Mouse (Mus musculus) mouse trophoblast stem cell (cell line): Measurements from ENCODE around the gene Cela1.

ENCODE experiments used
- in situ Hi-C, 2 experiments: fragments of 300-500 bp; cut with MseI, MboI; formaldehyde crosslinking; loops; 2 replicates in 1 of 2; 3 replicates in 1 of 2; pipeline ENCODE4 v1.15.1; 2025

The Cela1 gene

GRCm38 (mm10) chr15:100705376-100705775 is 17.7 kb upstream of the Cela1 start:
- in situ Hi-C loops = no loop called here

DNA sequence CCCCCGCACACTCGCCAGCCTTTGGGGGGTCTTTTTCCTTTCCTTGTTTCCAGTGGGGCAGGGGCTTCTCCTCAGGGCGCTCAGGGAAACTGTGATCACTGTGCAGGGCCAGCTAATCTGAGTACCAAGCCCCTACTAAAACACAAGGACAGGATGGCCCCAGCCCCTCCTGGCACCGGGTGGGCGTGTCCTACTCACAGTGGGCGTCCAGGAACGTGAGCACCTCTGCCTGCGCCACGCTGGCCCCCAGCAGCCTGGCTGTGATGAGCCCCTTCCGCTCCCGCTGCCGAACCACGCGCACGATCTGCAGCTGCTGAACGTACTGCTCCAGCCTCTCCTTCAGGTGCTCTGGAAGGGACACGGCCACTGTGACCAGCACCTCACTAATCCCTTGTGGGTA is 16.2 kb upstream of the Cela1 start:
- in situ Hi-C loops = no loop called here

DNA sequence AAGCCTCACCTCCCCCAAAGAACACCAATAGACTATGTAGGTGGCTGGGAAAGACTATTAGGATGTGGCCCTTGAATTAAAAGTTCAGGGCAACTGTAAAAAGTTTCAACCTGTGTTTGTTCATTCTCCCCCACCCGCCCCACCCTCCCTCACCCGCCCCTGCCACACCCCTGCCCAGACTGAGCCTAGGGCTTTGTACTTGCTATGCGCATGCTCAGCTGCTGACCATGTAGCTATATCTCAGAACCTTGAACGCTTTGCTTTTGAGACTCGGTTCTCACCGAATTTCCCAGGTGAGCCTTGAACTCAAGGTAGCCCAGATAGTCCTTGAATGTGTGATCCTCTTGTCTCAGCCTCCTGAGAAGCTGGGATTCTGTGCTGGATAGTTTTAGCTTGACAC is 14.1 kb upstream of the Cela1 start:
- in situ Hi-C loops = no loop called here

- in situ Hi-C loops = no loop called here
Measured at GRCm38 (mm10) chr15:100701108-100701507, 13.4 kb upstream of the Cela1 start.

DNA sequence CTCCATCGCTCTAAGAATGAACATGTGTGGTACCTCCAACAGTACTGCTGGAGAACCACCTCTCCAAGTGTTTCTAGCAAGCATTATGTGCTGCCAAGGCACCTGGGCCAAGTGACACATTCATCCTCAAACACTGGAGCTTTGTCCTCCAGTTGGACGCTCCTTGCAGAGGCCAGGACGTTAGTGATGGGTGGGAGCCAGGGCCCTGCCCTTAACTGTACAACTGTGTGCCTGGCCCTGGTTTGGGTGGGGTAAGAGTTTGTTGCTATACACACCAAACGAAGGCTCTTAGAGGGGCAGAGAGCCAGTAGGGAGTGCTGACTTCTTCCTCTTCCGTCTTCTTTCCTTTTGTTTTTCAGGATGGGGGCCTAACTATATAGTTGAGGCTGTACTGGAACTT is 12.7 kb upstream of the Cela1 start:
- in situ Hi-C loops = no loop called here

GRCm38 (mm10) chr15:100699386-100699785 is 11.7 kb upstream of the Cela1 start:
- in situ Hi-C loops = no loop called here

DNA sequence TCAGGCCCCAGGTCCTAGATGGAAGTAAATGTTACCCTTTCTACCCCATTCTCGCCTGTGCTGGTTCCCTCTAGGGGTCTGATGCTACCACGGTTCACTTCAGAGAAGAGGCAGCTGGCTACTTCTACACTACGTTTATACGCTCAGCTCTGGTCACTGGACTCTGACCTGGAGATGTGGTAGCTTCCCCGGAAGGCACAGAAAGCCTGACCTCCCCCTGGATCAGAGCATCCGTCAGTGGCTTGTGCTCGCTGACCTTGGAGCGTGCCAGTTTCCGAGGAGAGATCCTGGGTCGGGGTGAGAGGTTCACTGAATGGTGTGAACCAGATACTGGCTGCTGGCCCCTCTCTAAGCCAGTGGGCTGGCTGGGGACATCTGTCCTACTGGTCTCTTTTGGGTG is 10.4 kb upstream of the Cela1 start:
- in situ Hi-C loops = no loop called here

DNA sequence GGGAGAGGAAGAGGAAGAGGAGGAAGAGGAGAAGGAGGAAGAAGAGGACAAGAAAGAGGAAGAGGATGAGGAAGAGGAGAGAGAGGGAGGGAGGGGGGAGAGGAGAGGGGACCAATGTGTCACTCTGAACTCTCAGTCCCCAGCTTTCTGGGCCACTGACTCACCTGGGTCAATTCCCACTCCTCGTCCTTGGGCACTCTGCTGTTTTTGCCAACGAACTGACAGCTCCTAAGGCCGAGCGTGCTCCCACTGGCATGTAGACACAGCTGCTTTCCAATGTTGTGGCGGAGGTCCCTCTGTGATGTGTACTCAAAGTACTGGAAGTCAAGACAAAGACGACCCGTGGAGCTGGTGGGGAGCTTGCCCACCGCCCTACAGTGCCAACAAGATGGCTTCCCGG is 6.7 kb upstream of the Cela1 start:
- in situ Hi-C loops = no loop called here

DNA sequence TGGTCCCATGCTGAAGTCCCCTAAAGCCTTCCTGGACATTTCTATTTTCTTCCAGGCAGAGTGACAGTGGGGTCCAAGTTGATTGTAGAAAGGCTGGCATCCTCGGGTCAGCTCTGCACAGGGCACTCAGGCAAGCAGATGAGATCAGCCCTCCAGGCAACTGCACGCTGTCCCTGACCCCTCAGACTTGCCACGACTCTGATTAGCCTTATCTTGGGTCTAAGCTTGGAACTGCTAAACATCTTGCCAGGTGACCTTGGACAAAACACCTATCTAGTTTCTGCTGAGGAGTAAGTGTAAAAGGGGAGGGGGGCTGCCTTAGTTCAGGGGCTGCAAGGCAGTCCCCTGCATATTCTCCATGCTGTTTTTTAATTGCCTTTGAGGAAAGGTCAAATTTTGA is 4.3 kb upstream of the Cela1 start:
- in situ Hi-C loops = no loop called here

- in situ Hi-C loops = no loop called here
Measured at GRCm38 (mm10) chr15:100686989-100687388, 732 bp downstream of the Cela1 start.

GRCm38 (mm10) chr15:100686434-100686833 is 1.3 kb downstream of the Cela1 start:
- in situ Hi-C loops = no loop called here

- in situ Hi-C loops = no loop called here
Measured at GRCm38 (mm10) chr15:100685849-100686248, 1.9 kb downstream of the Cela1 start.

DNA sequence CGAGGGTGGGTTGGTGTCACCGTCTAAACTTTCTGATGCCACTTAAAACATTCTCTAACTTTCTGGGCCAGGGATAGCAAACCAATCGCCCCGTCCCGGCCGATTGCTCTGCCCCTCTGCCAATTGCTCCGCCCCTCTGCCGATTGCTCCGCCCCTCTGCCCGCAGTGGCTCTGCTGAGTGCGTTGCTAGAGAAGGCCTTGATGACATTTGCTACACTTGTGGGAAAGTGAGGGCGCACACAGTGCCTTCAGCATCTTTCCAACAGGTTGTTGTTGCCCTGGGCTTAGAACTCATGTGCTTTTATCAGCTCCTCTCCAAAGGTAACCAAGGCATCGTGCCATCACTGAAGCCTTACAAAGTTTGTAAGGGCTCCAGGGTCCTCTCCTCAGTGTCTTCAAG is 2.5 kb downstream of the Cela1 start:
- in situ Hi-C loops = no loop called here

DNA sequence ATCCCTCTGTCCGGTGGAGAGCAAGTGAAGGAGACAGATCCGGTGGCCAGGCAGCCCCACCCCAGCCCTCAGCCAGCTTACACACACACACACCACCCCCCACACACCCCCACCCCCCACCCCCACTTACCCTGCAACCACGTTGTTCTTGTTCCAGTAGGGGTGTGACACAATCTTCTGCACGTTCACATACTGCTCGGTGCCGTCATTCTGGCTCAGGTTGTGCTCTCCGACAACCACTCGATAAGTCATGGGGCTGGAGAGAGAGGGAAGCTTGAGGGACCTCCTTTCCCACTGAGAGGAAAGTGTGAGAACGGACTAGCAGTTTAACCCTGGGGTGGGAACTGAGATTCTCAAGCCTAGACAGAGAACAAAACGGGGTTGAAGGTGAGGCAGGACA is 3.3 kb downstream of the Cela1 start:
- in situ Hi-C loops = no loop called here

- in situ Hi-C loops = no loop called here
Measured at GRCm38 (mm10) chr15:100683041-100683440, 4.7 kb downstream of the Cela1 start.

DNA sequence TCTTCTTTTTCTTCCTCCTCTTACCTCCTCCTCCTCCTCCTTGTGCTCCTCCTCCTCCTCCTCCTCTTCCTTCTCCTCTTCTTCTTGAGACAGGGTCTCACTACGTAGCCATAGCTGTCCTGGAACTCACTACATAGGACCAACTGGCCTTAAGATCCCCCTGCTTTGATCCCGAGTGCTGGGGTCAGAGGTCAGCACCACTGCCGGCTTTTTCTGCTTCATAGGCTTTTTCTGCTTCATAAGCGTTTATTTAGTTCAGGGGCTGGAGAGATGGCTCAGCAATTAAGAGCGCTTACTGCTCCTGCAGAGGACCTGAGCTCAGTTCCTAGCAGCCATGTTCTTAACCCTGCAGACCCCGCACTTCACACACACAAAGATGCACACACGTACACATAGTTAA is 6.0 kb downstream of the Cela1 start:
- in situ Hi-C loops = no loop called here

GRCm38 (mm10) chr15:100680381-100680780 is 7.3 kb downstream of the Cela1 start:
- in situ Hi-C loops = no loop called here

- in situ Hi-C loops = no loop called here
Measured at GRCm38 (mm10) chr15:100679005-100679404, 8.7 kb downstream of the Cela1 start.

DNA sequence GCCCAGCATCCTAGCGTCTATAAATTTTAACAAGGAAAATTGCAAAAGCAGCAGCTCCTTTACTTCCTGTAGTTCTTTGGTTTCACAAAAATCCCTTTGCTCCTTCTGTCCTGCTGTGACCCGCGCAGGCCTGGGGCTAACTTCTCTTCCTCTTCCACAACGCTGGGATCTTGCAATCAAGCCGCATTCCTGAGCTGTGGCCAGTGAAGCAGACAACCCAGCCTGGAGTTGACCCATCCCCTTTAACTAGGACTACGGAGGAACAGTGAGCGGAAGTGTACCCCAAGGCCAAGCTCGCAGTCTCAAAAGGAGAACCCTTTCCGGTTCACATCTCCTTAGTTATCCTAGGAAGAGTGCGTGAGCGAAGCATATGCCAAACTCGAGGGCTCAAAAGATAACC is 9.1 kb downstream of the Cela1 start:
- in situ Hi-C loops = no loop called here

GRCm38 (mm10) chr15:100677675-100678074 is 10.0 kb downstream of the Cela1 start:
- in situ Hi-C loops = no loop called here

GRCm38 (mm10) chr15:100676521-100676920 is 11.2 kb downstream of the Cela1 start:
- in situ Hi-C loops = no loop called here

DNA sequence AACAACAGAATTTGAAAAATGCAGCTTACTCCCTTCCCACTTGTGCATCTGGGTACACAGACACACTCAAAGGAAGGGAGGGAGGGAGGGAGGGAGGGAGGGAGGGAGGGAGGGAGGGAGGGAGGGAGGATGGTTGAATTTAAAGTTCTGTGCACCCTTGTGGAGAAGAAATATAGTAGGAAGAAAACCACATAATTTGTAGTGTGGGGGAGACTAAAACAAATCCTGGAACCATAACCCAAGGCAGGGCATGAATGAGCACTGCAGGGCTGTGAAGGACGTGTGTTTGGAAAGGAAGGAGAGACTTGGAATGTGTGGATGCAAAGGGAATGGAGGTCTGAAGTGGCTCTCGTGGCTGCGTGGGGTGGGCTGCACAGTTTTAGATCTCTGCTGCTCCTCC is 12.2 kb downstream of the Cela1 start:
- in situ Hi-C loops = no loop called here

DNA sequence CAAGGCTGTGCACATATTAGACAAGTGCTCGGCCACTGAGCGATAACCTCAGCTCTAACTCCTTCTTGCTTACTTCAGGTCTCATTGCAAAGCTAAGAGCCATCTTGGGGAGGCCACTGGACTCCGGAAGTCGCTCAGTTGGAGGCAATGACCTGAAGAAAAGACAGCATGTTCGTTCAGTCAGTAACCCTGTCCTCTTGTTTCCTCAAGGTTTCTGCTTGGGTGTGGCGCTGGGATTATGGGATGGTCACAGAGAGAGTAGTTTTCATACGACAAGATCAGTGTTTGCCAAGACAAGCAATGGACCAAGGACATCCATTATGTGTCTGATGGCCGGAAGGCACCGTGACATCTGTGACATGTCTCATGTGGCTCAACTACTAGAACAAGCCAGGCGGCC is 13.2 kb downstream of the Cela1 start:
- in situ Hi-C loops = no loop called here

GRCm38 (mm10) chr15:100673585-100674391 is 13.9 kb downstream of the Cela1 start:
- in situ Hi-C loops = no loop called here
